Mouse (Mus musculus) G1E (cell line): ENCODE data around the gene Ms4a6c.

Experiments
- CTCF ChIP-seq: IDR thresholded peaks from 2 replicates; pipeline ENCODE4 v1.5.1; 2012; ENCODE audit warnings: low read depth, low read length, inconsistent platforms, mixed read lengths
- GATA1 ChIP-seq: IDR thresholded peaks from 2 replicates; pipeline ENCODE4 v1.6.1; 2012; ENCODE audit warnings: borderline replicate concordance, low read length, inconsistent platforms, mixed read lengths

GRCm38 (mm10) chr19:11447238-11447637, 21.9 kb upstream of the Ms4a6c start:
- no peak for TF ChIP-seq CTCF
- no peak for TF ChIP-seq GATA1
